Comparison of ENCODE assay signal across 8 mouse cellular contexts in genomic region chr14:53345568-53345967, GRCm38 (mm10).
DNase-seq lines count a peak whose midpoint lies in the region; ATAC-seq and TF ChIP-seq lines count a peak whose summit lies in the region.
"Not testable (repeated sequence)": the region's sequence is repeated elsewhere in the genome, so short reads cannot be mapped to it uniquely, and the experiment has no call there.

No protein-coding gene starts in this region.

- H3K27me3 ChIP-seq in liver, embryonic 11.5 days (replicated peaks; ENCODE audit: control insufficient read depth, insufficient read depth, low read length); midbrain, embryonic 10.5 days (ENCODE audit: low read depth, poor library complexity, severe bottlenecking); stomach, postnatal 0 days (ENCODE audit: control insufficient read depth, insufficient read depth, low read length): not testable (repeated sequence)

- H3K36me3 ChIP-seq in liver, embryonic 11.5 days (ENCODE audit: control insufficient read depth, insufficient read depth, low read length); midbrain, embryonic 10.5 days; stomach, postnatal 0 days (ENCODE audit: control insufficient read depth, insufficient read depth, low read length): not testable (repeated sequence)

- WGBS in liver, embryonic 11.5 days = 34% methylated on average over 2 of the region's 2 CpGs
- 50% methylated on average over 2 of the region's 2 CpGs for WGBS in midbrain, embryonic 10.5 days
- WGBS in stomach, postnatal 0 days = 46% methylated on average over 2 of the region's 2 CpGs

- not testable (repeated sequence) for H3K9me3 ChIP-seq in liver, embryonic 11.5 days (ENCODE audit: control insufficient read depth, low read length); midbrain, embryonic 10.5 days (replicated peaks); stomach, postnatal 0 days (ENCODE audit: control insufficient read depth, low read length)

- not testable (repeated sequence) for H3K4me1 ChIP-seq in liver, embryonic 11.5 days (replicated peaks; ENCODE audit: control insufficient read depth, insufficient read depth, low read length); midbrain, embryonic 10.5 days; stomach, postnatal 0 days (replicated peaks; ENCODE audit: control insufficient read depth, insufficient read depth)

- H3K9ac ChIP-seq in liver, embryonic 11.5 days (ENCODE audit: low read depth, low read length); stomach, postnatal 0 days (ENCODE audit: low read length): not testable (repeated sequence)

- not testable (repeated sequence) for H3K4me3 ChIP-seq in liver, embryonic 11.5 days (ENCODE audit: low read depth, low read length); midbrain, embryonic 10.5 days; stomach, postnatal 0 days (ENCODE audit: low read depth, low read length)

- DNase-seq in 416B (ENCODE audit: low read depth) (peak; percentile 84), MEL-GATA-1-ER (ENCODE audit: extremely low read depth, low read depth) (peak; percentile 66)
- DNase-seq in c-Kit-positive CD71-positive TER-119-negative erythroid progenitor cells, embryonic 14.5 days (ENCODE audit: low read depth) = peak; percentile 50
- peak; percentile 25 for DNase-seq in forelimb bud, embryonic 11.5 days (ENCODE audit: low read depth, low spot score)
- not testable (repeated sequence) for DNase-seq in liver, embryonic 11.5 days (ENCODE audit: low spot score); stomach, postnatal 0 days (ENCODE audit: low spot score)
- DNase-seq in midbrain, embryonic 10.5 days (ENCODE audit: low spot score) = peak; percentile 11

- not testable (repeated sequence) for H3K27ac ChIP-seq in liver, embryonic 11.5 days (ENCODE audit: low read depth, low read length); midbrain, embryonic 10.5 days (replicated peaks); stomach, postnatal 0 days (replicated peaks)

- TF ChIP-seq EP300 in stomach, postnatal 0 days (optimal IDR thresholded peaks at IDR 0.05) = not testable (repeated sequence)

- peak; percentile 58 for TF ChIP-seq CTCF in stomach, postnatal 0 days (IDR thresholded peaks at IDR 0.05; ENCODE audit: low read depth)

- ATAC-seq in inflammation-experienced regulatory T-cells, adult 6 months = peak; percentile 63
- peak; percentile 70 for ATAC-seq in liver, embryonic 11.5 days (replicated peaks; ENCODE audit: low FRiP score)
- ATAC-seq in stomach, postnatal 0 days (ENCODE audit: low FRiP score, low TSS enrichment) = not testable (repeated sequence)

- not testable (repeated sequence) for H3K4me2 ChIP-seq in liver, embryonic 11.5 days; stomach, postnatal 0 days (replicated peaks; ENCODE audit: low read depth)
